ENCODE assay signal across 26 mouse cellular contexts in the genomic region with DNA sequence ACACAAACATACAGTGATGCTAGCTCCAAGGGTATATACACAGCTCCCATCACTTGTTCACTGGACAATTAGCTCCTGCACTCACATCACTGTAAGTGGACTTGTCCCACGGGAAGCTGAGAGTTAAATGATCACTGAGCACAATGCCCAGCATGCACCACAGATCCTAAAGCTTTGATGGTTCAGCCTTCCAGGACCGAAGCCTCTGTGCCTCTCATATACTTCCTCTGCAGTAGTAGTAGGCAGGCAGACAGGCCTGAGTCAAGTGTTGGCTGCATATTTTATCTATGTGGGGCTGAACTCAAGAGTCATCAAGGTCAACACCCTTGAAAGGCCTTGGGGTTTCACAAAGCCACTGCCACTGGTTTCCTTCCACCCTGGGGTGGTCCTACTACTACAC.
"Had no signal": no experiment of that assay in that cellular context is flagged by ENCODE, and none has a peak within 500 bp of the region (broad histone marks: within the 10 kb centered on the region; RNA-seq: fewer than 3 reads in every experiment).

No protein-coding gene starts in this region.

- H3K9ac ChIP-seq: heart, embryonic 13.5 days; heart, embryonic 15.5 days; hindbrain, embryonic 13.5 days; hindbrain, embryonic 15.5 days; kidney, embryonic 15.5 days; limb, embryonic 13.5 days; limb, embryonic 15.5 days; liver, embryonic 12.5 days; liver, embryonic 14.5 days had no signal

- H3K36me3 ChIP-seq: heart, embryonic 13.5 days; heart, embryonic 15.5 days; kidney, embryonic 15.5 days; limb, embryonic 13.5 days; limb, embryonic 15.5 days; liver, embryonic 12.5 days had no signal

- H3K4me1 ChIP-seq: liver, embryonic 12.5 days had no signal

- DNase-seq: gastrocnemius, postnatal 14 days; gastrocnemius, postnatal 36 days; heart, adult 2 months; heart, postnatal 14 days; heart, postnatal 36 days; kidney, adult 11 months; kidney, adult 2 months; kidney, adult 9 months; kidney, postnatal 14 days; kidney, postnatal 36 days; layer of hippocampus, adult 9-11 months; layer of hippocampus, postnatal 36 days; left cerebral cortex, postnatal 4 days had no signal

- ATAC-seq: hindbrain, postnatal 0 days; intestine, embryonic 16.5 days; liver, embryonic 12.5 days had no signal

- H3K4me3 ChIP-seq: heart, adult 2 months; heart, embryonic 13.5 days; heart, embryonic 15.5 days; hindbrain, embryonic 13.5 days; hindbrain, embryonic 15.5 days; kidney, embryonic 15.5 days; limb, embryonic 13.5 days; limb, embryonic 15.5 days; liver, embryonic 12.5 days had no signal

- H3K27me3 ChIP-seq: heart, embryonic 13.5 days; heart, embryonic 15.5 days; hindbrain, embryonic 13.5 days; hindbrain, embryonic 15.5 days; kidney, embryonic 15.5 days; limb, embryonic 13.5 days; limb, embryonic 15.5 days; liver, embryonic 12.5 days had no signal

- H3K9me3 ChIP-seq: heart, embryonic 13.5 days; heart, embryonic 15.5 days; hindbrain, embryonic 13.5 days; hindbrain, embryonic 15.5 days; kidney, embryonic 15.5 days; limb, embryonic 13.5 days; limb, embryonic 15.5 days; liver, embryonic 12.5 days had no signal

- H3K4me2 ChIP-seq: heart, embryonic 11.5 days; heart, embryonic 13.5 days; heart, embryonic 15.5 days; hindbrain, embryonic 13.5 days; hindbrain, embryonic 15.5 days; kidney, embryonic 15.5 days; limb, embryonic 13.5 days; limb, embryonic 15.5 days; liver, embryonic 12.5 days had no signal

- H3K27ac ChIP-seq: heart, adult 2 months; heart, embryonic 13.5 days; heart, embryonic 15.5 days; hindbrain, embryonic 13.5 days; hindbrain, embryonic 15.5 days; hindbrain, postnatal 0 days; kidney, embryonic 15.5 days; kidney, postnatal 0 days; limb, embryonic 13.5 days; limb, embryonic 15.5 days; liver, embryonic 12.5 days; liver, embryonic 14.5 days had no signal
